Mouse (Mus musculus) layer of hippocampus, postnatal 25 days (tissue): ENCODE measurements around the gene Celsr2. TPM values are rescaled to one million over a fixed set of nuclear protein-coding genes. Genes with fewer than 3 reads are reported as not detected.

Experiments
- DNase-seq, 2 experiments: peaks; one replicate each; pipeline ENCODE4 v3.0.0; 2022; ENCODE audit warnings: mixed read lengths in 2 of 2, low spot score in 1 of 2; ENCODE audit errors: extremely low spot score in 1 of 2
- total RNA-seq, 2 experiments: library from RNA; stranded (reverse); gene quantifications; 2 replicates each; pipeline ENCODE4 v1.2.3; 2021

Gene Celsr2
- total RNA-seq, 2 experiments from 2014 or later, result 172 to 199 TPM

GRCm38 (mm10) chr3:108413634-108414360 is 1.6 kb downstream of the Celsr2 start:
- no peak for DNase-seq

DNA sequence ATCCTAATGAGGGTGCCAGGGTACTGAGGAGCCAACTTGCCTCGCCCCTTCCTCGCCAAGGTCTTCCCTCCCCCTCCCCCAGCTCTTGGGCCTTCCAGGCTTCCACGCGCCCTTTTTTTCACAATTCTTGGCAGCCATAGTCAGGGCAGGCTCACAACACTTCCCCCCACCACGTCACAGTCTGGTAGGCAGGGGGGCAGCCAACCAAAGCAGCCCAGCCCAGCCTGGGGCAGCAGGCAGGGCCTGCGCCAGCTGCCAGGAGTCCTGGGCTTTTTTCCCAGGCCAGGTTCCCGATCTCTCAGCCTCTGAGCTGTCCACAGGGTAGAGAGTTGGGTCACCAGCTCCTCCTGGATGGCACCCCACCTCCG is 3.6 kb downstream of the Celsr2 start:
- DNase-seq, result no peak

- DNase-seq, result no peak
Observed at GRCm38 (mm10) chr3:108411026-108411753, 4.2 kb downstream of the Celsr2 start.

DNA sequence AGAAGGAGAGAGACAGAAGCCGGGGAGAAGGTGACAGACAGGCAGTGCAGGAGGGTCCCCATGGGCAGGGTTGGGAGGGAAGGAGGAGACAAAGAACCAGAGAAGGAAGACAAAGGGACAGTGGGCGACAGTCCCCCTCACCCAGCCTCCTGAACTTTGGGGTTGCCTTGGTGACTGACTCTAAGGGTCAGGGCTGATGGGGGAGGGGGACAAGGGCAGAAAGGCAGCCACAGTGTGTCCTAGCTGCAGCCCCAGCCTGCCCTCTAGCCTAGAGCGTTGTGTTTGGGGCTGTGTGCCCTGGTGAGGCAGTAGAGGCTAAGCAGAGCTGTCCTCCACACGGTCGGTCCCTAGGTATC is 5.0 kb downstream of the Celsr2 start:
- no peak for DNase-seq

DNA sequence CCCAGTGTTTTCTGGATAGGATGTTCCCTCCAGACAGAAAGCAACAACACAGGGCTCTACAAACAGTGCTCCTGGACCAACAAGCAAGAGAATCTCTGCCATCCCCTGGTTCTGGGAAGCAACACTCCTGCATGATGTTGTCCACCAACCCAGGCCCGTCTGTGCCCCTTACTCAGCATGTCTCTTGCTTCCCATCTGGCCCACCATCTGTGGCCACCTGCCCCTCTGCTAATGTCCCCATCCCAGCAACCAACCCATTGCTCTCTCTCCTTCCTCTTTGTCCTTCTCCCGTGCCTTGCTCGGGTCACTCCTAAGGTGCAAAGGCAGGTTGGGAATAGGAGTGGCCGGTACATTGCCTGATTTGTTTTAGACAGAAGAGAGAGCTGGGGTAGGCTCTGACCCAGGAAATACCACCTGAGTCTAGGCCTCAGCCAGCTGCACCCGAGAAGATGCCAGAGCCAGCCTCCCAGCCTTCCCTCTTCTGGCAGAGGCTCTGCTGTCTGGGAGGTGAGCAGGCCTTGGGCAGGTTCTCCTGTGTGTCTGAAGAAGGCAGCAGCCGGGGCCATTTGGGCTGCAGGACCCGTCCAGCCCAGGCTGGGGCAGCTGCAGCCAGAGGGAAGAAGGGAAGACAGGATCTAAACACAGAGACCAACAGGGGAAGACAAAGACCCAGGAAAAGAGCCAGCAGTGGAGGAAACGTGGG is 5.5 kb downstream of the Celsr2 start:
- DNase-seq, result no peak

GRCm38 (mm10) chr3:108408517-108409008 is 6.8 kb downstream of the Celsr2 start:
- no peak for DNase-seq

- no peak for DNase-seq
Observed at GRCm38 (mm10) chr3:108406306-108406885, 9.0 kb downstream of the Celsr2 start.

DNA sequence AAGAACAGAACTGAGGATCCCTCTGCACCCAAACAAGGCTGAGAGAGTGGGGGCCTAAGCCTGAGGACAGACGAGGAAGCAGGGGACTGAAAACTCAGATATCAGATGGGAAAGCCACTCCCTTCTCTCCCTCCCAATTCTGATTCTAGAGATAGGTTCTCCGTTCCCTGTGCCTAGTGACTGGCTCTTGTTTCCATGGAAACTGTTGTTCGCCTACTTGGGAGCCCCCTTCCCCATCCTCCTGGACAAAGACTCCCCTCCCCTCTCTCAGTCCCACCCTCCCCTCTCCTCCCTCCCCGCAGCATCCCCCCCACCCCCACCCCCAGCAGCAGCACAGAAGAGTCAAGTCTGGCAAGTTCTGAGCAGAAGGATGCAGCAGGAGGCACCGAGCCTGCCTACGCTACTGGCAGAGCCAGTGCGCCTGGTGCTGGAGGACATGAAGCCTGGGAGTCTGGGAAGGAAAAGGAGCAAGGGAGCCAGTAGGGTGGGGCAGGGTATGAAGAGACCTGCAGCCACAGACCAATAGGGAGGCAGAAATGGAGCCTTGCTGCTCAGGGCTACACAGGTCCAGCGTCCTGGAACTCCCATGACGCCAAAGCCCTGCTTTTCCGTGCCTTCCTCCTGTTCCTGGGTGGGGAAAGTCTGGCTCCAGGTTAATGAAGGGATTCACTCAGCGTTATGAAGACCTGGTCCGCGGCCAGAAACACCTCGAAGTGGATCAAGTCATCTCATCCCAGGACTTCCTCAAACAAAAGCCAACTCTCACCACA is 9.6 kb downstream of the Celsr2 start:
- DNase-seq, result no peak

GRCm38 (mm10) chr3:108402528-108402920 is 12.8 kb downstream of the Celsr2 start:
- DNase-seq, result no peak

GRCm38 (mm10) chr3:108401692-108402527 is 13.4 kb downstream of the Celsr2 start:
- peak; percentile 62 to 73 for DNase-seq

GRCm38 (mm10) chr3:108400442-108400841 is 14.9 kb downstream of the Celsr2 start:
- DNase-seq, result no peak

- DNase-seq, result no peak
Observed at GRCm38 (mm10) chr3:108398281-108398680, 17.1 kb downstream of the Celsr2 start.

DNA sequence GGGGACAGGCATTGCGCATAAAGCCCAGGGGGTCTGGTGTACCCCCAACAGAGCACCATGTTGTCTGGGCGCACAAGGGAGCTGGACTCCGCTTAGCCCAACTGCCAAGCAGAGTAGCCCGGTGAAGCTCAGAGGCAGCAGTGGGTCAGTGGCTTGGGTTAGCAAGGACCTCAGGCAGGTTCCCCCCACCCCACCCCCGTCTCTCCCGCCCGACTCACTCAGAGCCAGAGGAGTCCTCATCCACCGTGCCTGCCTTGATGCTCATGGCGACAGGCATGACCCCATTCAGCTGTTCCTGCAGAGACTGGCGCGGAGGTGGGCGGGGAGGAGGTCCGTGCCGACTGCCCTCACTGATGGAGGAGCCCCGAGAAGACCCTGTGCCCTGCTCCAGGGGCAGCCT is 22.6 kb downstream of the Celsr2 start:
- no peak for DNase-seq

GRCm38 (mm10) chr3:108392299-108392698 is 23.1 kb downstream of the Celsr2 start:
- no peak for DNase-seq

GRCm38 (mm10) chr3:108389111-108389545 is 26.2 kb downstream of the Celsr2 start:
- peak; percentile 98 to 99 for DNase-seq

GRCm38 (mm10) chr3:108386186-108386585 is 29.2 kb downstream of the Celsr2 start:
- no peak for DNase-seq

GRCm38 (mm10) chr3:108384425-108384824 is 30.9 kb downstream of the Celsr2 start:
- no peak for DNase-seq

GRCm38 (mm10) chr3:108383485-108384354 is 31.6 kb downstream of the Celsr2 start, which contains the start of gene Psrc1:
Psrc1 (plus strand) TSS chr3:108383839.
- peak; percentile 66 to 73 for DNase-seq
